Mouse (Mus musculus) urinary bladder, adult 18-20 months (tissue): ENCODE data around the gene Chn2.

Source experiments
- DNase-seq, 2 experiments: peaks; one replicate each; pipeline ENCODE4 v3.0.0; 2022; ENCODE audit warnings: low spot score in 2 of 2, mixed read lengths in 2 of 2

Gene Chn2

GRCm38 (mm10) chr6:54039357-54039804 is at the start of gene Chn2:
Gene Chn2, plus strand, starts transcription at chr6:54039554.
- DNase-seq = peak; percentile 57 to 61

- DNase-seq = no peak
Measured at GRCm38 (mm10) chr6:53992386-53992785, 47.0 kb upstream of the Chn2 start.

- no peak for DNase-seq
Measured at GRCm38 (mm10) chr6:53995519-53995918, 43.8 kb upstream of the Chn2 start.

GRCm38 (mm10) chr6:53996226-53996955 is 43.0 kb upstream of the Chn2 start:
- DNase-seq = no peak

GRCm38 (mm10) chr6:54005302-54005701 is 34.1 kb upstream of the Chn2 start:
- DNase-seq = no peak

GRCm38 (mm10) chr6:54008448-54009120 is 30.8 kb upstream of the Chn2 start:
- DNase-seq = no peak

GRCm38 (mm10) chr6:54009293-54009692 is 30.1 kb upstream of the Chn2 start:
- no peak for DNase-seq

- DNase-seq = no peak
Measured at GRCm38 (mm10) chr6:54010362-54010761, 29.0 kb upstream of the Chn2 start.

- no peak for DNase-seq
Measured at GRCm38 (mm10) chr6:54012163-54012562, 27.2 kb upstream of the Chn2 start.

- DNase-seq = no peak
Measured at GRCm38 (mm10) chr6:54018038-54018437, 21.3 kb upstream of the Chn2 start.

- peak in 1 of 2 experiments; percentile 45 for DNase-seq
Measured at GRCm38 (mm10) chr6:54018861-54019260, 20.5 kb upstream of the Chn2 start.

- DNase-seq = no peak
Measured at GRCm38 (mm10) chr6:54021123-54021789, 18.1 kb upstream of the Chn2 start.

- no peak for DNase-seq
Measured at GRCm38 (mm10) chr6:54023846-54024245, 15.5 kb upstream of the Chn2 start.

GRCm38 (mm10) chr6:54028706-54029105 is 10.6 kb upstream of the Chn2 start:
- no peak for DNase-seq

GRCm38 (mm10) chr6:54030351-54030750 is 9.0 kb upstream of the Chn2 start:
- DNase-seq = no peak

- DNase-seq = no peak
Measured at GRCm38 (mm10) chr6:54030776-54031175, 8.6 kb upstream of the Chn2 start.

GRCm38 (mm10) chr6:54034471-54034870 is 4.9 kb upstream of the Chn2 start:
- peak; percentile 61 to 63 for DNase-seq

GRCm38 (mm10) chr6:54035548-54035947 is 3.8 kb upstream of the Chn2 start:
- DNase-seq = no peak

GRCm38 (mm10) chr6:54038866-54039265 is 488 bp upstream of the Chn2 start:
- DNase-seq = no peak

- peak; percentile 56 to 79 for DNase-seq
Measured at GRCm38 (mm10) chr6:54039805-54040447, 572 bp downstream of the Chn2 start.

GRCm38 (mm10) chr6:54040448-54040844 is 1.1 kb downstream of the Chn2 start:
- no peak for DNase-seq

GRCm38 (mm10) chr6:54041386-54042043 is 2.2 kb downstream of the Chn2 start:
- DNase-seq = no peak
